Comparison of ENCODE assay signal across 10 mouse cellular contexts in the genomic region with DNA sequence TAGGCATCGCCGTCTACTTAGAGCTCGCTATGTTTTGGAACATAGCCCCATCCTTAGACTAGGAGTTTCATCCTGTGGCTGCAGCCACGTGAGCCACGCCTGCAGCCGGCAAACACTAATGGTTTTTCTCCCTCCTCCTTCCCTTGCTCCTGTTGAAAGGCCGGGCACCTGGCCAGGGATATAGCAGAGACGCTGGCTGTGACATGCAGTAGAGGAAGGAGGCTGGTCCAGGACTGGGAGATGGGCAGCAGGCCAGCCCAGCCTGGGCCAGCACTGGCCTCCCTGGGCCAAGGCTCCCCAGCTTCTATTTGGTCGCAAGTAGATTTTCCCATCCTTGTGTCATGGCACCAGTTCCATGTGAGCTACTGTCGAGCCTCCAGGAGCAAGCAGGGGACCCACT. TPM values are rescaled to one million over a fixed set of nuclear protein-coding genes. Genes with fewer than 3 reads are reported as not detected.
DNase-seq lines count a peak whose midpoint lies in the region; ATAC-seq lines count a peak whose summit lies in the region.
"Had no signal": no experiment of that assay in that cellular context is flagged by ENCODE, and none has a peak within 500 bp of the region (broad histone marks: within the 10 kb centered on the region; RNA-seq: fewer than 3 reads in every experiment).

No protein-coding gene starts in this region.

- WGBS in forebrain, embryonic 15.5 days, result 53% methylated on average over 10 of the region's 10 CpGs
- WGBS in forebrain, embryonic 11.5 days, result 91% methylated on average over 10 of the region's 10 CpGs

- no peak for DNase-seq in forebrain, embryonic 11.5 days (ENCODE audit: low spot score)
- DNase-seq in 3T3-L1 (ENCODE audit: low read depth, low spot score), result peak; percentile 58
- peak; percentile 88 for DNase-seq in cerebellum, adult 9-11 months
- peak; percentile 48 to 60 for DNase-seq in heart, postnatal 36 days
- DNase-seq in frontal cortex, postnatal 25 days (ENCODE audit: low spot score in 2 of 2), result no peak
- no peak for DNase-seq in thymus, adult 18-20 months
- no peak for DNase-seq in left cerebral cortex, adult 8-10 months (ENCODE audit: low spot score in 2 of 2)

- peaks cover 6% of the 10 kb centered on the region for H3K4me1 ChIP-seq in forebrain, embryonic 15.5 days
- H3K4me1 ChIP-seq in forebrain, embryonic 11.5 days (replicated peaks; ENCODE audit: control insufficient read depth, insufficient read depth, low read length), result no peaks in the 10 kb centered on the region

- H3K27me3 ChIP-seq in forebrain, embryonic 15.5 days, result peaks cover 27% of the 10 kb centered on the region
- H3K27me3 ChIP-seq in forebrain, embryonic 11.5 days (ENCODE audit: control insufficient read depth, insufficient read depth, low read length), result peaks cover 22% of the 10 kb centered on the region

- no peak overlapping the region for H3K4me3 ChIP-seq in forebrain, embryonic 15.5 days
- no peak overlapping the region for H3K4me3 ChIP-seq in forebrain, embryonic 11.5 days (ENCODE audit: low read depth, low read length)

- intact Hi-C loops in heart, postnatal 36 days (cut with DNase I), result no loop called here

- H3K27ac ChIP-seq in forebrain, embryonic 15.5 days (replicated peaks), result no peak overlapping the region
- no peak overlapping the region for H3K27ac ChIP-seq in forebrain, embryonic 11.5 days (ENCODE audit: low read depth, low read length)

- no peak overlapping the region for H3K4me2 ChIP-seq in forebrain, embryonic 15.5 days (replicated peaks)
- no peak overlapping the region for H3K4me2 ChIP-seq in forebrain, embryonic 11.5 days (ENCODE audit: low read depth, low read length, severe bottlenecking)

- H3K9ac ChIP-seq in forebrain, embryonic 15.5 days (replicated peaks), result no peak overlapping the region
- no peak overlapping the region for H3K9ac ChIP-seq in forebrain, embryonic 11.5 days (ENCODE audit: low read length)

- H3K9me3 ChIP-seq in forebrain, embryonic 15.5 days, result no peaks in the 10 kb centered on the region
- H3K9me3 ChIP-seq in forebrain, embryonic 11.5 days (ENCODE audit: control insufficient read depth, low read length), result no peaks in the 10 kb centered on the region

- H3K36me3 ChIP-seq in forebrain, embryonic 15.5 days, result no peaks in the 10 kb centered on the region
- no peaks in the 10 kb centered on the region for H3K36me3 ChIP-seq in forebrain, embryonic 11.5 days (ENCODE audit: control insufficient read depth, insufficient read depth, low read length)

- peak; percentile 67; the same call in 1 of the 2 replicates for ATAC-seq in forebrain, embryonic 15.5 days (replicated peaks)
- ATAC-seq in forebrain, embryonic 11.5 days (replicated peaks; ENCODE audit: low FRiP score), result no peak

RNA-seq across cellular contexts. Expression of a gene that starts 7.6 kb away (rescaled TPM):
- 1.2 and 2.2 TPM in 2 replicates for polyA plus RNA-seq in forebrain, embryonic 15.5 days (2015; fragmentation: Nextera tagmentation; extraction: Ambion mirVana)
- 4.9 and 5.9 TPM in 2 replicates for polyA plus RNA-seq in forebrain, embryonic 11.5 days (2014; fragmentation: Nextera tagmentation; extraction: Ambion mirVana)
- total RNA-seq in heart, postnatal 36 days (2021), result not detected
- not detected for total RNA-seq in left cerebral cortex, adult 8-10 months (2022)
- total RNA-seq: left cerebral cortex, postnatal 25 days had no signal
- polyA plus RNA-seq: cortical plate, adult 2 months had no signal

RNA-seq across cellular contexts. Expression of a gene that starts 23.8 kb away (rescaled TPM):
- polyA plus RNA-seq in forebrain, embryonic 15.5 days (2015; fragmentation: Nextera tagmentation; extraction: Ambion mirVana), result 1.9 and 2.9 TPM in 2 replicates
- 4.3 and 4.7 TPM in 2 replicates for polyA plus RNA-seq in forebrain, embryonic 11.5 days (2014; fragmentation: Nextera tagmentation; extraction: Ambion mirVana)
- total RNA-seq in heart, postnatal 36 days (2021), result 1 to 10 TPM; 6.0 to 6.2 TPM
- 10 to 100 TPM; 14.1 to 15.6 (median 14.9) TPM for total RNA-seq in left cerebral cortex, adult 8-10 months (2022)

RNA-seq across cellular contexts. Expression of a gene that starts 54.9 kb away (rescaled TPM):
- 614 and 626 TPM in 2 replicates for polyA plus RNA-seq in forebrain, embryonic 15.5 days (2015; fragmentation: Nextera tagmentation; extraction: Ambion mirVana)
- polyA plus RNA-seq in forebrain, embryonic 11.5 days (2014; fragmentation: Nextera tagmentation; extraction: Ambion mirVana), result 577 and 597 TPM in 2 replicates
- 100 to 1,000 TPM; 257 TPM for total RNA-seq in heart, postnatal 36 days (2021)
- 100 to 1,000 TPM; 419 to 439 (median 436) TPM for total RNA-seq in left cerebral cortex, adult 8-10 months (2022)

Comparison
In these comparisons a context has a peak if more than half of its experiments do, and no peak if none do; other contexts are left out.
1. DNase-seq: peak in 3T3-L1 (single experiment), cerebellum, adult 9-11 months (single experiment) and heart, postnatal 36 days (2 of 2); none in forebrain, embryonic 11.5 days (single experiment), frontal cortex, postnatal 25 days (0 of 2), thymus, adult 18-20 months (0 of 2) and left cerebral cortex, adult 8-10 months (0 of 2).